Mouse (Mus musculus) intestine, embryonic 14.5 days (tissue): ENCODE data around the gene Clca3b. TPM values are rescaled to one million over a fixed set of nuclear protein-coding genes. Genes with fewer than 3 reads are reported as not detected.

ENCODE experiments used
- polyA plus RNA-seq: library from polyadenylated mRNA; unstranded; fragments of >200 nt; fragmentation: Nextera tagmentation; extraction: Ambion mirVana; gene quantifications from 2 replicates; pipeline ENCODE4 v1.2.1, GENCODE M21; 2014

Gene Clca3b
- polyA plus RNA-seq, 1 experiment from 2014 or later, result 4.9 TPM

Other genes starting within 250 kb of the Clca3b start
- gene Sh3glb1, start 129.0 kb downstream of the Clca3b start, polyA plus RNA-seq, result 93.4 and 95.3 TPM in 2 replicates
- 4.9 and 5.9 TPM in 2 replicates for gene Clca3a1, start 88.4 kb downstream of the Clca3b start, polyA plus RNA-seq
- gene Clca3a2, start 29.9 kb downstream of the Clca3b start, polyA plus RNA-seq, result 0.20 and 0.54 TPM in 2 replicates
- 0.17 and 0.23 TPM in 2 replicates for gene Clca4b, start 83.2 kb upstream of the Clca3b start, polyA plus RNA-seq
- gene Clca4a, start 125.7 kb upstream of the Clca3b start, polyA plus RNA-seq, result not detected in 2 replicates
- 1.9 and 3.5 TPM in 2 replicates for gene Clca1, start 183.4 kb upstream of the Clca3b start, polyA plus RNA-seq